Mouse (Mus musculus) CD4-positive, CD25-positive, alpha-beta regulatory T cell, adult 4 months (primary cell): ENCODE results near the gene Rdh1. TPM values are rescaled to one million over a fixed set of nuclear protein-coding genes. Genes with fewer than 3 reads are reported as not detected.
"Not testable (repeated sequence)": the region's sequence is repeated elsewhere in the genome, so short reads cannot be mapped to it uniquely, and the experiment has no call there.

ENCODE experiments used
- ATAC-seq: one replicate; pipeline ENCODE4 v1.8.0; 2017
- polyA plus RNA-seq, 2 experiments: library from polyadenylated mRNA; unstranded; fragments of 100-300 nt; shearing (Covaris generic); gene quantifications; one replicate each; pipeline ENCODE4 v1.2.1; 2017

Gene Rdh1
- polyA plus RNA-seq, 2 experiments from 2014 or later: 0.27 TPM; not detected in 1

- no peak for ATAC-seq
Observed at GRCm38 (mm10) chr10:127750136-127750777, 9.3 kb upstream of the Rdh1 start.

- ATAC-seq: no peak
Observed at GRCm38 (mm10) chr10:127751548-127751947, 8.0 kb upstream of the Rdh1 start, which contains the start of gene Gpr182. Gene Gpr182, minus strand, starts transcription at chr10:127751732.

GRCm38 (mm10) chr10:127754566-127755166, 4.9 kb upstream of the Rdh1 start:
- ATAC-seq: no peak

- ATAC-seq: no peak
Observed at GRCm38 (mm10) chr10:127755246-127755645, 4.3 kb upstream of the Rdh1 start.

- no peak for ATAC-seq
Observed at GRCm38 (mm10) chr10:127755770-127756468, 3.6 kb upstream of the Rdh1 start.

- ATAC-seq: not testable (repeated sequence)
Observed at GRCm38 (mm10) chr10:127762926-127763325, 3.4 kb downstream of the Rdh1 start.

GRCm38 (mm10) chr10:127763914-127764680, 4.6 kb downstream of the Rdh1 start:
- no peak for ATAC-seq

- ATAC-seq: no peak
Observed at GRCm38 (mm10) chr10:127766564-127766963, 7.0 kb downstream of the Rdh1 start.

GRCm38 (mm10) chr10:127776011-127776410, 16.5 kb downstream of the Rdh1 start, which contains the start of gene Rdh9:
Gene Rdh9, plus strand, starts transcription at chr10:127776386.
- no peak for ATAC-seq

GRCm38 (mm10) chr10:127782321-127782720, 22.8 kb downstream of the Rdh1 start:
- ATAC-seq: not testable (repeated sequence)

GRCm38 (mm10) chr10:127785411-127785810, 25.9 kb downstream of the Rdh1 start:
- not testable (repeated sequence) for ATAC-seq

GRCm38 (mm10) chr10:127799295-127799694, 39.8 kb downstream of the Rdh1 start:
- no peak for ATAC-seq

- no peak for ATAC-seq
Observed at GRCm38 (mm10) chr10:127800891-127801290, 41.4 kb downstream of the Rdh1 start, which contains the start of gene Rdh16. Gene Rdh16, plus strand, starts transcription at chr10:127801152.

- no peak for ATAC-seq
Observed at GRCm38 (mm10) chr10:127801612-127802011, 42.1 kb downstream of the Rdh1 start.

- no peak for ATAC-seq
Observed at GRCm38 (mm10) chr10:127802236-127802635, 42.7 kb downstream of the Rdh1 start.

GRCm38 (mm10) chr10:127804416-127804815, 44.9 kb downstream of the Rdh1 start:
- no peak for ATAC-seq

- no peak for ATAC-seq
Observed at GRCm38 (mm10) chr10:127815888-127816287, 56.4 kb downstream of the Rdh1 start.

GRCm38 (mm10) chr10:127817268-127817910, 57.9 kb downstream of the Rdh1 start:
- not testable (repeated sequence) for ATAC-seq
